Mouse (Mus musculus): ENCODE results near the gene Crygf. TPM values are rescaled to one million over a fixed set of nuclear protein-coding genes. Genes with fewer than 3 reads are reported as not detected.
"Not testable (repeated sequence)": the region's sequence is repeated elsewhere in the genome, so short reads cannot be mapped to it uniquely, and the experiment has no call there.

Gene Crygf
- not detected in 2 replicates for total RNA-seq (2012; rRNA removed)
- not detected for polyA plus RNA-seq (2012; ENCODE audit: insufficient read depth in 1 of 2, insufficient read length in 2 of 2, low read depth in 1 of 2, low replicate concordance in 2 of 2, missing spikeins in 1 of 2)

DNA sequence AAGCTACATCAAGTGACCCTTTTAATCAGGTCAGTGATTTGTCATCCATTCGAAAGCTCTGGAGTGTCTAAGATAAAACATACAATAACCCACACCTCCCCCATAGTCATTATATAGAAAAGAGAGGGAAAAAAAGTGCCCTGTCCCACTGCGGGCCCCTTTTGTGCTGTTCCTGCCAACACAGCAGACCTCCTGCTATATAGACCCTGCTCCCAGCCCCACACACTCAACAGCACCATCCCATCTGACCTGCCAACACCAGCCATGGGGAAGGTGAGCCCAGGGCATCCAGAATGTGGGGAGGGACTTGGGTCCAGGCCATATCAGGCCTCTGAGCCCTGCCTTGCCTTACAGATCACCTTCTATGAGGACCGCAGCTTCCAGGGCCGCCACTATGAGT is at the start of gene Crygf:
Gene Crygf (plus strand): TSS at position 227 of the 400 bp plus-strand sequence.
- DNase-seq (ENCODE audit: low read depth, low spot score) = no peak
- no peak within 1 kb of the TSS for H3K27ac ChIP-seq (ENCODE audit: control insufficient read depth, low read depth, low read length)
- no peak within 1 kb of the TSS for H3K9ac ChIP-seq (ENCODE audit: control insufficient read depth, low read depth, low read length, poor library complexity, severe bottlenecking)

DNA sequence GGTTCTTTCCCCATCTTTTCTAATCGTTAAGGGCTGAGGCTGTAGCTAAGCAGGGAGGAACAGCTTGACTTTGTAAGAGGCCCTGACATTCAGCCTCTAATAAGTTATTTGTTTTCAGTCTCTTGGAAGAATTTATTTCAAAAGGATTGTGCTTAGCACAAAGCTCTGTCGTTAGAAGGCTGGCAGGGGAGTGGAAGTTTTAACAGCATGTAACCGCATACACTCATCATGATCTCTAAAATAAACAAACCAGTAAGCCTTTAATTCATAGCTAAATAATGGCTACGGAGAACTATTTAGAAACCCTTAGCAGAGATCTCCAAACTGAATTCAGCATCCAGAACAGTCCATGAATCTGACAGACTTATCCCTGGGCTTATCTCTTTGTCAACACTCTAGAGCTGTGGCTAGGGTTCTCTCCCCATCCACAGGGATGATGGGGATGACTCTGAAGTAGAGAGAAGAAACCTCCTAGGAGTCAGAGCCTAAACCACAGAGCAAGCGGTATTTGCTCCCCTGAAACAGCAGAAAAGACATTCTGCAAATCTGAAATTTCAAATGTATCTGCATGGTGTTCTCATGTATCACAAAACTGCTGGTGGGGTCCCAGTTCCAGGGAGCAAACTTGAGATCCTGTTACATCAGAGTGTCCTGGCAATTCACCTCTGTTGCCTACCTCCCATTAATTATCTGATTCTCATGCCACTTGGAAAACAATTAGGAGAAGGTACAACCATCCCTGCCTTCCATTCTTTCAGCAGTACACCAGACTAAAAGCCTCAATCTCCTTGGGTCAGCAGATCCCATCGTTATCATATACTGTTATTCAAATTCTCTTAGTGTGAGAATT is 734 bp upstream of the Crygf start:
- H3K27ac ChIP-seq (ENCODE audit: control insufficient read depth, low read depth, low read length) = no peak overlapping the region
- H3K27me3 ChIP-seq (ENCODE audit: control insufficient read depth in 1 of 2, insufficient read depth in 2 of 2, low read length in 2 of 2) = no peaks in the 10 kb centered on the region
- no peak for DNase-seq (ENCODE audit: low read depth, low spot score)
- H3K4me1 ChIP-seq (ENCODE audit: control insufficient read depth in 1 of 2, insufficient read depth in 2 of 2, low read length in 2 of 2) = no peaks in the 10 kb centered on the region
- TF ChIP-seq TBP (IDR thresholded peaks at IDR 0.05; ENCODE audit: low read depth, low read length) (no peak), RAD21 (IDR thresholded peaks at IDR 0.05; ENCODE audit: low read depth, low read length) (no peak), SMC3 (IDR thresholded peaks at IDR 0.05; ENCODE audit: low read depth, low read length) (no peak), MAX (IDR thresholded peaks at IDR 0.05; ENCODE audit: low read length) (no peak), ZC3H11A (IDR thresholded peaks at IDR 0.05; ENCODE audit: low read depth, low read length) (no peak), GATA1 (IDR thresholded peaks at IDR 0.05; ENCODE audit: low read depth, low read length) (no peak), ZMIZ1 (IDR thresholded peaks at IDR 0.05; ENCODE audit: low read depth, low read length) (no peak), BHLHE40 (IDR thresholded peaks at IDR 0.05; ENCODE audit: borderline replicate concordance, low read depth, low read length) (no peak), USF2 (IDR thresholded peaks at IDR 0.05; ENCODE audit: borderline replicate concordance in 1 of 2, insufficient read depth in 1 of 2, low read depth in 1 of 2, low read length in 2 of 2) (no peak), MEF2A (IDR thresholded peaks at IDR 0.05; ENCODE audit: extremely low read depth, insufficient replicate concordance, low read depth, low read length, poor library complexity, severe bottlenecking) (no peak), CTCF (IDR thresholded peaks at IDR 0.05 in 2 of 3, conservative IDR thresholded peaks at IDR 0.05 in 1 of 3; ENCODE audit: control insufficient read depth in 1 of 3, insufficient read depth in 1 of 3, low read depth in 2 of 3, low read length in 3 of 3, poor library complexity in 1 of 3, severe bottlenecking in 1 of 3) (no peak), POLR2A (IDR thresholded peaks at IDR 0.05; ENCODE audit: control insufficient read depth in 1 of 2, insufficient read depth in 1 of 2, low read depth in 1 of 2, low read length in 2 of 2, poor library complexity in 1 of 2) (no peak), USF1 (IDR thresholded peaks at IDR 0.05; ENCODE audit: low read depth, low read length) (no peak), NELFE (IDR thresholded peaks at IDR 0.05; ENCODE audit: low read depth, low read length) (no peak), UBTF (IDR thresholded peaks at IDR 0.05; ENCODE audit: borderline replicate concordance, insufficient read depth, low read depth, low read length) (no peak), ETS1 (IDR thresholded peaks at IDR 0.05; ENCODE audit: low read depth, low read length) (no peak), TCF12 (IDR thresholded peaks at IDR 0.05; ENCODE audit: low read depth, low read length) (no peak), JUND (IDR thresholded peaks at IDR 0.05; ENCODE audit: low read depth, low read length) (no peak), EP300 (IDR thresholded peaks at IDR 0.05; ENCODE audit: low read depth in 1 of 2, low read length in 2 of 2) (no peak)
- H3K36me3 ChIP-seq (ENCODE audit: control insufficient read depth in 1 of 2, insufficient read depth in 2 of 2, low read length in 2 of 2) = no peaks in the 10 kb centered on the region
- no peak overlapping the region for H3K4me3 ChIP-seq (ENCODE audit: control insufficient read depth in 1 of 2, insufficient read depth in 1 of 2, low read depth in 2 of 2, low read length in 2 of 2)
- H3K9me3 ChIP-seq (replicated peaks; ENCODE audit: insufficient read depth, low read length) = no peaks in the 10 kb centered on the region
- H3K9ac ChIP-seq (ENCODE audit: control insufficient read depth, low read depth, low read length, poor library complexity, severe bottlenecking) = no peak overlapping the region
- H3K79me2 ChIP-seq (ENCODE audit: control insufficient read depth, insufficient read depth, low read length, poor library complexity) = no peaks in the 10 kb centered on the region

More for the DNA sequence above, at the start of gene Crygf:
- no peaks in the 10 kb centered on the region for H3K79me2 ChIP-seq (ENCODE audit: control insufficient read depth, insufficient read depth, low read length, poor library complexity)
- H3K36me3 ChIP-seq (ENCODE audit: control insufficient read depth in 1 of 2, insufficient read depth in 2 of 2, low read length in 2 of 2) = no peaks in the 10 kb centered on the region
- H3K9me3 ChIP-seq (replicated peaks; ENCODE audit: insufficient read depth, low read length) = no peaks in the 10 kb centered on the region
- H3K4me3 ChIP-seq (ENCODE audit: control insufficient read depth in 1 of 2, insufficient read depth in 1 of 2, low read depth in 2 of 2, low read length in 2 of 2) = no peak within 1 kb of the TSS
- H3K4me1 ChIP-seq (ENCODE audit: control insufficient read depth in 1 of 2, insufficient read depth in 2 of 2, low read length in 2 of 2) = no peaks in the 10 kb centered on the region
- no peaks in the 10 kb centered on the region for H3K27me3 ChIP-seq (ENCODE audit: control insufficient read depth in 1 of 2, insufficient read depth in 2 of 2, low read length in 2 of 2)
- no peak for TF ChIP-seq NRF1 (IDR thresholded peaks at IDR 0.05; ENCODE audit: insufficient read depth, low read depth, low read length, poor library complexity, severe bottlenecking)

DNA sequence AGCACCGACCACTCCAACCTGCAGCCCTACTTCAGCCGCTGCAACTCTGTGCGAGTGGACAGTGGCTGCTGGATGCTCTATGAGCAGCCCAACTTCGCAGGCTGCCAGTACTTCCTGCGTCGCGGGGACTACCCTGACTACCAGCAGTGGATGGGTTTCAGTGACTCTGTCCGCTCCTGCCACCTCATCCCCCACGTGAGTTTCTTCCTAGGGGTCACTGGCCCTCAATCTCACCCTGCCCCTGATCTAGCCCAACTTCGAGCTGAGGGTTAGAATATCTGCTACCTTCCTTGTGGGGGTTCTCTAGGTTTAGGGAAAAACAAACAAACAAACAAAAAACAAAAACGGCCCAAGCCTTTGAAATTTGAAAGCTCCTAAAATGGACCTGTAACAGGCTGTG is 376 bp downstream of the Crygf start:
- not testable (repeated sequence) for H3K36me3 ChIP-seq (ENCODE audit: control insufficient read depth in 1 of 2, insufficient read depth in 2 of 2, low read length in 2 of 2); H3K4me3 ChIP-seq (ENCODE audit: control insufficient read depth in 1 of 2, insufficient read depth in 1 of 2, low read depth in 2 of 2, low read length in 2 of 2); H3K27ac ChIP-seq (ENCODE audit: control insufficient read depth, low read depth, low read length); H3K79me2 ChIP-seq (ENCODE audit: control insufficient read depth, insufficient read depth, low read length, poor library complexity); H3K27me3 ChIP-seq (ENCODE audit: control insufficient read depth in 1 of 2, insufficient read depth in 2 of 2, low read length in 2 of 2); H3K9me3 ChIP-seq (replicated peaks; ENCODE audit: insufficient read depth, low read length); DNase-seq (ENCODE audit: low read depth, low spot score); H3K4me1 ChIP-seq (ENCODE audit: control insufficient read depth in 1 of 2, insufficient read depth in 2 of 2, low read length in 2 of 2); H3K9ac ChIP-seq (ENCODE audit: control insufficient read depth, low read depth, low read length, poor library complexity, severe bottlenecking)

Measured in MEL (cell line).